ENCODE assay signal across 8 mouse cellular contexts in the genomic region with DNA sequence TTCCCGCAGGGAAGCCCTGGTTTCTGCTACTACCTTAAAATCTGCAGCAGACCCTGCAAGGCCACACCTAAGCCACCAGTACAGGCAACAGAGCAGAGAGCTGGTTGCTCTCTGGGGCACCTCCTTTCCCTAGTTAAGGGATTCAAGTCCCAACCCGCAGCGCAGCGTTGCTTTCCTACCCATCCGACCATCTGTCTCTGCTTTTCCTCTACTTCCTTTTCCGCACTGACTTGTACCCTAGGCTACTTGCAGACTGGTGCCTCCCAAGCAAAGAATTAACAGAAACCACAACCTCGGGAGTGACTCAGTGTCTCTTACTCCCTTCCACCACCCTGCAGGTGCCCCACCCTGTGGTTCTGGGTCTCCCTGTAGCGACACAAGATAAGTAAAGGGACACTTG. TPM values are rescaled to one million over a fixed set of nuclear protein-coding genes. Genes with fewer than 3 reads are reported as not detected.
DNase-seq lines count a peak whose midpoint lies in the region; ATAC-seq lines count a peak whose summit lies in the region.

No protein-coding gene starts in this region.

- H3K27ac ChIP-seq in forebrain, embryonic 10.5 days = peak overlapping the region; percentile 96; the same call in 1 of the 2 replicates
- peak overlapping the region; percentile 86 for H3K27ac ChIP-seq in intestine, embryonic 15.5 days
- no peak overlapping the region for H3K27ac ChIP-seq in midbrain, embryonic 11.5 days (ENCODE audit: low read depth, low read length)

- peak; percentile 27 for ATAC-seq in intestine, embryonic 15.5 days
- no peak for ATAC-seq in midbrain, embryonic 11.5 days (ENCODE audit: low FRiP score)

- DNase-seq in retina, postnatal 1 day = peak; percentile 10
- no peak for DNase-seq in retina, embryonic 14.5 days (ENCODE audit: low spot score)
- peak; percentile 59 for DNase-seq in c-Kit-positive CD71-positive TER-119-negative erythroid progenitor cells, embryonic 14.5 days (ENCODE audit: low read depth)
- no peak for DNase-seq in forebrain, embryonic 10.5 days (ENCODE audit: extremely low spot score, low spot score)
- DNase-seq in midbrain, embryonic 11.5 days (ENCODE audit: low spot score, missing footprints) = no peak
- DNase-seq in thymus, postnatal 4 days = peak; percentile 30
- DNase-seq in kidney, postnatal 4 days = no peak

- H3K4me1 ChIP-seq in forebrain, embryonic 10.5 days = peaks cover 17% of the 10 kb centered on the region
- peaks cover 7% of the 10 kb centered on the region; the same call in 1 of the 2 replicates for H3K4me1 ChIP-seq in intestine, embryonic 15.5 days (replicated peaks)
- 0 out of 2 replicates have a peak, but pooled peaks cover 7% of the 10 kb centered on the region for H3K4me1 ChIP-seq in midbrain, embryonic 11.5 days (ENCODE audit: control insufficient read depth, insufficient read depth, low read length)

- H3K9me3 ChIP-seq in forebrain, embryonic 10.5 days = no peaks in the 10 kb centered on the region
- no peaks in the 10 kb centered on the region for H3K9me3 ChIP-seq in intestine, embryonic 15.5 days
- no peaks in the 10 kb centered on the region for H3K9me3 ChIP-seq in midbrain, embryonic 11.5 days (ENCODE audit: control insufficient read depth, low read length)

- H3K27me3 ChIP-seq in forebrain, embryonic 10.5 days (ENCODE audit: poor library complexity, severe bottlenecking) = peaks cover 47% of the 10 kb centered on the region
- H3K27me3 ChIP-seq in intestine, embryonic 15.5 days (replicated peaks) = no peaks in the 10 kb centered on the region
- H3K27me3 ChIP-seq in midbrain, embryonic 11.5 days (ENCODE audit: control insufficient read depth, insufficient read depth, low read length) = peaks cover 8% of the 10 kb centered on the region

- WGBS in forebrain, embryonic 10.5 days = 13% methylated on average over 8 of the region's 8 CpGs
- 4% methylated on average over 8 of the region's 8 CpGs for WGBS in intestine, embryonic 15.5 days
- 18% methylated on average over 8 of the region's 8 CpGs for WGBS in midbrain, embryonic 11.5 days

- no peaks in the 10 kb centered on the region for H3K36me3 ChIP-seq in forebrain, embryonic 10.5 days (replicated peaks)
- no peaks in the 10 kb centered on the region for H3K36me3 ChIP-seq in intestine, embryonic 15.5 days
- no peaks in the 10 kb centered on the region for H3K36me3 ChIP-seq in midbrain, embryonic 11.5 days (ENCODE audit: control insufficient read depth, insufficient read depth, low read length)

- peak overlapping the region; percentile 79 for H3K4me3 ChIP-seq in forebrain, embryonic 10.5 days
- H3K4me3 ChIP-seq in intestine, embryonic 15.5 days (replicated peaks) = peak overlapping the region; percentile 68
- H3K4me3 ChIP-seq in midbrain, embryonic 11.5 days (ENCODE audit: low read depth, low read length) = peak overlapping the region; percentile 63; the same call in 1 of the 2 replicates

- peak overlapping the region; percentile 85 for H3K4me2 ChIP-seq in intestine, embryonic 15.5 days (replicated peaks)
- H3K4me2 ChIP-seq in midbrain, embryonic 11.5 days = peak overlapping the region; percentile 71; the same call in 1 of the 2 replicates

- peak overlapping the region; percentile 59 for H3K9ac ChIP-seq in intestine, embryonic 15.5 days
- peak overlapping the region; percentile 87; the same call in 1 of the 2 replicates for H3K9ac ChIP-seq in midbrain, embryonic 11.5 days (ENCODE audit: low read length)

RNA-seq across cellular contexts. Expression of gene Mgst3, which starts 1.0 kb away (rescaled TPM):
- 55.6 and 60.3 TPM in 2 replicates for polyA plus RNA-seq in forebrain, embryonic 10.5 days (2016; fragmentation: Nextera tagmentation; extraction: Ambion mirVana)
- 247 and 298 TPM in 2 replicates for polyA plus RNA-seq in intestine, embryonic 15.5 days (2015; fragmentation: Nextera tagmentation; extraction: Ambion mirVana)
- polyA plus RNA-seq in midbrain, embryonic 11.5 days (2014; fragmentation: Nextera tagmentation; extraction: Ambion mirVana) = 58.9 and 60.8 TPM in 2 replicates

RNA-seq across cellular contexts. Expression of gene Aldh9a1, which starts 42.9 kb away (rescaled TPM):
- 52.5 and 53.6 TPM in 2 replicates for polyA plus RNA-seq in forebrain, embryonic 10.5 days (2016; fragmentation: Nextera tagmentation; extraction: Ambion mirVana)
- polyA plus RNA-seq in intestine, embryonic 15.5 days (2015; fragmentation: Nextera tagmentation; extraction: Ambion mirVana) = 133 and 156 TPM in 2 replicates
- 33.4 and 36.5 TPM in 2 replicates for polyA plus RNA-seq in midbrain, embryonic 11.5 days (2014; fragmentation: Nextera tagmentation; extraction: Ambion mirVana)

Comparison
In these comparisons a context has a peak if more than half of its experiments do, and no peak if none do; other contexts are left out.
1. DNase-seq: peak in retina, postnatal 1 day (single experiment), c-Kit-positive CD71-positive TER-119-negative erythroid progenitor cells, embryonic 14.5 days (single experiment) and thymus, postnatal 4 days (single experiment); none in retina, embryonic 14.5 days (single experiment), forebrain, embryonic 10.5 days (single experiment), midbrain, embryonic 11.5 days (single experiment) and kidney, postnatal 4 days (0 of 2).
2. Peak in every context shown above with its lines, with median percentiles within 50 percentile points of each other: H3K4me3 ChIP-seq.